In the genomic region with DNA sequence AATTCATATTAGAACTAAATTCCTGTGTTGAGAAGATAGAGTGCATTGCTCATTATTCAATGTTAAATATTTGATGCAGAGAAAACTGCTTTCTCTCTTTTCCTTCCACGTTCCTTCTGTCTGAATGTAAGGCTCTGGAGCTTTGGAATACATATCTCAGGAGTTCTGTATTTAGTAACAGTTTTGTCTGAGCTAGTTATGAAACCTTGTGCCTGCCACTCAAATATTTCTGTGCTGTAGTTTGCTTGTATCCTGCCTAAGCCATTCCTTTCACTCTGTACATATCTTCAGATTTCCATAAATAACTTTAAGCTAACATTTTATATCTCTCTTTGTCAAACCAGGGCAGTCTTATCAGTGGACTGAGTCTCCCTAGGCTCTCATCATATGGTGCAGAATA, we compare ENCODE assay signal across 23 mouse cellular contexts.
DNase-seq lines count a peak whose midpoint lies in the region; ATAC-seq and TF ChIP-seq lines count a peak whose summit lies in the region.
"Had no signal": no experiment of that assay in that cellular context is flagged by ENCODE, and none has a peak within 500 bp of the region (broad histone marks: within the 10 kb centered on the region; RNA-seq: fewer than 3 reads in every experiment).

No protein-coding gene starts in this region.

- H3K4me1 ChIP-seq in liver, embryonic 11.5 days (replicated peaks; ENCODE audit: control insufficient read depth, insufficient read depth, low read length) = no peaks in the 10 kb centered on the region
- H3K4me1 ChIP-seq: embryonic facial prominence, embryonic 13.5 days; embryonic facial prominence, embryonic 15.5 days; forebrain, embryonic 10.5 days; forebrain, embryonic 12.5 days had no signal

- ATAC-seq in liver, embryonic 11.5 days (replicated peaks; ENCODE audit: low FRiP score) = no peak
- ATAC-seq: forebrain, embryonic 14.5 days; forebrain, embryonic 16.5 days had no signal

- H3K9me3 ChIP-seq in liver, embryonic 11.5 days (ENCODE audit: control insufficient read depth, low read length) = no peaks in the 10 kb centered on the region
- H3K9me3 ChIP-seq: embryonic facial prominence, embryonic 15.5 days; forebrain, embryonic 10.5 days had no signal

- no peak for DNase-seq in left cerebral cortex, adult 2 months (ENCODE audit: extremely low spot score in 1 of 2, low spot score in 2 of 2)
- no peak for DNase-seq in left cerebral cortex, postnatal 36 days (ENCODE audit: low spot score in 2 of 2)
- peak; percentile 5 for DNase-seq in right cerebral cortex, adult 18-20 months
- no peak for DNase-seq in right cerebral cortex, postnatal 25 days
- peak; percentile 27 for DNase-seq in telencephalon, adult 2 months (ENCODE audit: low read depth, low spot score)
- no peak for DNase-seq in liver, embryonic 11.5 days (ENCODE audit: low spot score)
- DNase-seq: adrenal gland, adult 8-10 months; adrenal gland, postnatal 14 days; adrenal gland, postnatal 36 days; cerebellum, adult 11 months; cerebellum, adult 18-20 months; cerebellum, adult 8-10 months; cerebellum, adult 9-11 months; cerebellum, postnatal 14 days; cerebellum, postnatal 36 days; embryo, embryonic 11 days had no signal

- no peaks in the 10 kb centered on the region for H3K27me3 ChIP-seq in liver, embryonic 11.5 days (replicated peaks; ENCODE audit: control insufficient read depth, insufficient read depth, low read length)
- H3K27me3 ChIP-seq: embryonic facial prominence, embryonic 13.5 days; embryonic facial prominence, embryonic 15.5 days; forebrain, embryonic 12.5 days had no signal

- no peak for TF ChIP-seq CTCF in left cerebral cortex, adult 2 months (IDR thresholded peaks at IDR 0.05)

- H3K27ac ChIP-seq in left cerebral cortex, adult 2 months = peak overlapping the region; percentile 59
- H3K27ac ChIP-seq in liver, embryonic 11.5 days (ENCODE audit: low read depth, low read length) = no peak overlapping the region
- H3K27ac ChIP-seq: embryonic facial prominence, embryonic 13.5 days; embryonic facial prominence, embryonic 15.5 days; forebrain, embryonic 10.5 days; forebrain, embryonic 12.5 days had no signal

- intact Hi-C loops in left cerebral cortex, adult 2 months (cut with DNase I) = no loop called here
- intact Hi-C loops in left cerebral cortex, postnatal 36 days (cut with DNase I) = no loop called here

- H3K9ac ChIP-seq in liver, embryonic 11.5 days (ENCODE audit: low read depth, low read length) = no peak overlapping the region
- H3K9ac ChIP-seq: embryonic facial prominence, embryonic 13.5 days; embryonic facial prominence, embryonic 15.5 days; forebrain, embryonic 12.5 days had no signal

- H3K4me2 ChIP-seq in liver, embryonic 11.5 days = no peak overlapping the region
- H3K4me2 ChIP-seq: embryonic facial prominence, embryonic 13.5 days; embryonic facial prominence, embryonic 15.5 days; forebrain, embryonic 12.5 days had no signal

- H3K4me3 ChIP-seq in left cerebral cortex, adult 2 months = no peak overlapping the region
- H3K4me3 ChIP-seq in liver, embryonic 11.5 days (ENCODE audit: low read depth, low read length) = no peak overlapping the region
- H3K4me3 ChIP-seq: embryonic facial prominence, embryonic 13.5 days; embryonic facial prominence, embryonic 15.5 days; erythroblast, embryonic 14.5 days; forebrain, embryonic 10.5 days; forebrain, embryonic 12.5 days had no signal

- 46% methylated on average over 1 of the region's 1 CpGs for WGBS in liver, embryonic 11.5 days

- no peaks in the 10 kb centered on the region for H3K36me3 ChIP-seq in liver, embryonic 11.5 days (ENCODE audit: control insufficient read depth, insufficient read depth, low read length)
- H3K36me3 ChIP-seq: embryonic facial prominence, embryonic 13.5 days; embryonic facial prominence, embryonic 15.5 days; forebrain, embryonic 10.5 days; forebrain, embryonic 12.5 days had no signal

Comparison
In these comparisons a context has a peak if more than half of its experiments do, and no peak if none do; other contexts are left out.
1. DNase-seq: peak in right cerebral cortex, adult 18-20 months (single experiment) and telencephalon, adult 2 months (single experiment); none in left cerebral cortex, adult 2 months (0 of 2), left cerebral cortex, postnatal 36 days (0 of 2), right cerebral cortex, postnatal 25 days (single experiment) and liver, embryonic 11.5 days (single experiment).